Mouse (Mus musculus) olfactory bulb, adult 2 months (tissue): Measurements from ENCODE around the gene Tnnt2. TPM values are rescaled to one million over a fixed set of nuclear protein-coding genes. Genes with fewer than 3 reads are reported as not detected.
A peak's percentile ranks its signal among the peaks of the same experiment; 100 is the strongest.

ENCODE experiments used
- H3K27ac ChIP-seq: fragments of 200-500 bp; 2 replicates; pipeline ENCODE4 v1.5.1; 2012; ENCODE audit warnings: low read depth, low read length; ENCODE audit not compliant: insufficient read depth
- H3K4me1 ChIP-seq: fragments of 200-500 bp; 2 replicates; pipeline ENCODE4 v1.6.1; 2012; ENCODE audit warnings: low read length; ENCODE audit not compliant: control insufficient read depth, insufficient read depth
- H3K4me3 ChIP-seq: fragments of 200-500 bp; 2 replicates; pipeline ENCODE4 v1.5.1; 2012; ENCODE audit warnings: mild to moderate bottlenecking, low read depth, low read length, moderate library complexity; ENCODE audit not compliant: insufficient read depth
- CTCF ChIP-seq: fragments of 200-500 bp; IDR thresholded peaks from 2 replicates; pipeline ENCODE4 v1.5.1; 2012; ENCODE audit warnings: low read depth, mild to moderate bottlenecking, low read length, moderate library complexity; ENCODE audit not compliant: insufficient read depth
- POLR2A ChIP-seq: fragments of 200-500 bp; IDR thresholded peaks from 2 replicates; pipeline ENCODE4 v1.6.1; 2012; ENCODE audit warnings: mild to moderate bottlenecking, low read depth, low read length, moderate library complexity; ENCODE audit not compliant: insufficient read depth
- WGBS: fragments of 180-500 bp; shearing (Covaris S2); methylation state at CpG from one replicate; pipeline ENCODE4 v1.1.7; 2018; 5-methylcytosine and 5-hydroxymethylcytosine counted together
- polyA plus RNA-seq: library from polyadenylated mRNA; stranded (reverse); fragments of >200 nt; gene quantifications from 2 replicates; pipeline ENCODE4 v1.2.4, GENCODE M21; 2012; ENCODE audit warnings: low replicate concordance; ENCODE audit not compliant: missing spikeins, insufficient read depth, insufficient read length

The Tnnt2 gene
- polyA plus RNA-seq, 1 experiment: not detected

DNA sequence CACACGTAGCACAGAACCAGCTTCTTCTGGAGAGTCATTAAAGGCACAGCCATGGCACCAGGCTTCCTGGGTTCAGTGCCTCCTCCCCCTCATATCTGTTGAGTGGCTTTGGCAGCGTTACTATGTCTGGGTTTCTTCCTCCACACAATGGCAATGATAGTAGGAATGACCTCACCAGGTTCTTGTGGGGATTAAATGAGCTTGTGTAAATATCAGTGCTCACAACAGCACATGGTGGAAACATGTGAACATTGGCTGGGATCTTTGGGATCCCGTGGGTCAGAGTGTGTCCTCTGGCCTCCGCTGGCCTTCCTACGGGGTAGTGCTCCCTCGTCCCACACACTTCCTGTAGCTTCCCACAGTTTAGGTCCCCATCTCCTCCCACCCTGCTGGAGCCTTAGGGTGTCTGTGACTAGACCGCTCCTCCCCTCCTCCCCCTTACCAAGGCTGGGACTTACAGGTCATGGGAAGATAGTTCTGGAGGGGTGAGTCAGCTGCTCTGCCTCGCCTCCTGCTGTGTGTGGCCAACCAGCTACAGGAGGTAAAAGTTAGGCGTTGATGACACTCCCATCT is 25.9 kb downstream of the Tnnt2 start:
- no peak overlapping the region for H3K4me3 ChIP-seq
- H3K27ac ChIP-seq: no peak overlapping the region
- peaks cover 10% of the 10 kb centered on the region for H3K4me1 ChIP-seq
- WGBS: 60% methylated on average over 9 of the region's 9 CpGs
- no peak for TF ChIP-seq POLR2A
- no peak for TF ChIP-seq CTCF

DNA sequence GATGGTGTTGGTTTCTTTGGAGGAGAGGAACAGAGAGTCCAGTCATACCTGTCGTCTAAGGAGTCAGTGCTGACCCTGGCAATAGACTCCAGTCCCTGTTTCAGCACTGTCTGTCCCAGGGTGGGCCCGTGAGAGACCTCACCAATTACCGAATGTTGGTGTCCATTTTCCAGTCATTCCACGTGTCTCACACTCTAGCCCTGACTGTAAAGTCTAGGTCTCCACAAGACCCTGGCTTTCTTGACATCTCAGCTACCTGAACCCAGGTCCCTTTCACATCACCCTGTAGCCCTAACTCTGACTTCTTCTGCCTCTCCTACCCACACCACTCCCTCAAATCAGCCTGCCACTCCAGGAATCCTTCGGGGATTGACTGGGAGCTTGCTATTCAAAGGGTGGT is 26.4 kb downstream of the Tnnt2 start:
- no peak for TF ChIP-seq CTCF
- no peak for TF ChIP-seq POLR2A
- WGBS: 85% methylated on average over 5 of the region's 5 CpGs
- Histone ChIP-seq H3K27ac (no peak overlapping the region), H3K4me1 (peaks cover 10% of the 10 kb centered on the region), H3K4me3 (no peak overlapping the region)

DNA sequence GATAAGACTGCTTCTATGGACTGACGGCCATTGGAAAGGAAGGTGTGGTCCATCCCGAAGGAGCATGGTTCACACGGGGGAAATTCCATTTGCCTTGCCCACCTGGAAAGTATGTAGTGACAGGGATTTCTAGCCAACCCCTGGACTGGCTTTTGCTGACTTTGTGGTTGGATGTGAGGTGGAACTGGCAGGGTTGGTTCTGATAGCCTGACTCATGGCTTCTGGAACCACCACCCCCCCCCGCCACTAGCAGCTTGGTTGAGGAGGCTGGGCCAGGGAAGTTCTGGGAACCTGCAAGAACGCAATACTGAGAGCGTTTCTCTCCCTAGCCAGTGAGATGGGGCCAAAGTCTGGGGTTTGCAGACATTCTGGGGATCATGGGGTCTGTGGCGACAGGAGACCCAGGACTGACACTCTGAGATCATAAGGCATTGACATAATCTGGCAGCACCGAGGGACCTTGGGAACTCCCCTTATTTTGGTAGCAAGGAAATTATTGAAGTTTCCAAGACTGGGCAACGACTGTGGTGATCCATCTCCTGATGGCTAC is 27.7 kb downstream of the Tnnt2 start:
- 89% methylated on average over 9 of the region's 9 CpGs for WGBS
- no peak overlapping the region for H3K27ac ChIP-seq
- H3K4me3 ChIP-seq: no peak overlapping the region
- peaks cover 10% of the 10 kb centered on the region for H3K4me1 ChIP-seq
- TF ChIP-seq POLR2A: no peak
- no peak for TF ChIP-seq CTCF

DNA sequence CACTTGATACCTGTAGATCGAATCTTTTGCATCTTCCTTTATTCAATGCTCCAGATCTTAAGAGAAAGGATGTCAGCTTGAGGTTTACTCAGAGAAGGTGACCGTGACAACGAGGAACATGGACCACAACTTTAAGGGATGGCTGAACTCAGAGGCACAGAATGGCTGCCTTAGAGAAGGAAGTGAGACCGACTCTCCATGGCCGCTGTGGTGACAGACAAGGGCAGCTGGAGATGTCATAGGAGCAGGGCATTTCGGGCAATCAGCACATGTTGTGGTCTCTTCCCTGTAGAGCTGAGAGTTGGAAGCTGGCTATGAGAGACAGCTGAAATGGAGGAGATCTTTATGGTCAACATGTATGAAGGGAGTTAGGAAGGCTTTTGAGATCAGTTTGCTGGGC is 28.7 kb downstream of the Tnnt2 start:
- H3K4me1 ChIP-seq: peaks cover 10% of the 10 kb centered on the region

DNA sequence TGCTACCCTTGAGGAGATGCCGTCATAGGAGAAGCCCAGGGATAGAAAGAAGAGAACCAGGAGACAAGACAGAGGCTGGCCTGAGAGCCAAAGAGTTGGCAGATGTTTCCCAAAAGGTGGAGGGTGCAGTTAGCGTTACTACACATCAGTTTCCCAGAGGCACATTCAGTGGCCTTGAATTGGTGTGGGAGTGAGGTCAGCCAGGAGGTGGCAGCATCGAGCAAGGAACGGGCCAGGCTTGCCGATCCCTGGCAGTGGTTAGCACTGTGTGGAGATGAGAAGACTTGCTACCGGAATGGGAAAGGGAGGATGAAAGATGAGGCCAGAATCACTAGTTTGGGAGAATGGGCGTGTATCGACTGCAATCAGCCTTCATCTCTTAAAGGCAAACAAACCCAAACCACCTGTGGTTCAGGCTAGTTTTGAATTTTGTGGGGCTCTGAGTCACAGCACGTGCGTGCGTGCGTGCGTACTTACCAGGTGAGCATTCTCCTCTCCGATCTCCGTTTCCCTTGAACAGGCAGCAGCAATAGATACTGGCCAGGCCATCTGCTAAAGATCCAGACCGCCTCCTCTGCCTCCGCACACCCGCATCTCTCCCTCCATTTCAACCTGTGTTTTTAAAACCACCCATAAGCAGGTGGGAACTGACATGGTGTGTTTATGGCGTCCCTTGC is 29.5 kb downstream of the Tnnt2 start:
- no peak overlapping the region for H3K27ac ChIP-seq
- peak; percentile 83 for TF ChIP-seq CTCF
- no peak for TF ChIP-seq POLR2A
- no peak overlapping the region for H3K4me3 ChIP-seq
- peaks cover 10% of the 10 kb centered on the region for H3K4me1 ChIP-seq
- 57% methylated on average over 19 of the region's 19 CpGs for WGBS

More for the DNA sequence above, 28.7 kb downstream of the Tnnt2 start:
- TF ChIP-seq CTCF: no peak
- no peak for TF ChIP-seq POLR2A
- Histone ChIP-seq H3K27ac (no peak overlapping the region), H3K4me3 (no peak overlapping the region)
- WGBS: 89% methylated on average over 6 of the region's 6 CpGs

DNA sequence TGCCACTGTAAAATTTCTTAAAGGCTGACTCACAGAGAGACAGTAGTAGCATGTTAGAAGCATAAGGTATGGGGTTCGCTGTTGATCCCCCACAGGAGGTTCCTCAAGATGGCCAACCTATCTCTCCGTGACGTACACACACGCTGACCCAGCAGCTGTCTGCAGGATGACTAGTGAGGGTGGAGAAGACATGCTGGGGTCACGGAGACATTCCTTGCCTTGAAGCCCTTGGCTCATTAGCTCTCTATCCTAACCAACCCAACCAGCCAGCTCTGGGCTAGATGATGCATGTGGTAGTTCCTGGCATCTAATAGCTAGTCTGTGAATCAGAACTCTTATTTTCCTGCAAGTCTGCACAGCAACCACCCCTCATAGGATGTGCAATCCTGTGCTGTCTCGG is 32.4 kb downstream of the Tnnt2 start:
- H3K27ac ChIP-seq: no peak overlapping the region
- WGBS: 93% methylated on average over 6 of the region's 6 CpGs
- TF ChIP-seq CTCF (no peak), POLR2A (no peak)

DNA sequence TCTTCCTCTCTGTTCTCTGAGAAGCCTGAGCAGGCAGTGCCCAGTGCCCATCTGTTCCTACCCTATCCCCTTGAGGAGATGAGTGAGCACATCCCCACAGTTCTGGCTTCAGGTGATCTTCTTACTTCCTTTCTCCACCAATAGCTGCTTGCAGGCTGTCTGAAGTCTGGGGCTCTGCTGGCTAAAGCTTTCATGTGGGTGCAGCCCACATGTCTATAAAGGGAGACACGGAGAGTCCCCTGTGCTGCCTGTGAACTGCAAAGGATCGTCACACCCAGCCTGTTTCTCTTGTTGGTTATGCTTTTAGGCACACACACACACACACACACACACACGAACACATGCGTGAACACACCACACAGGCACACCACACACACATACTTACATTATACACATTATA is 36.8 kb downstream of the Tnnt2 start:
- Histone ChIP-seq H3K4me1 (no peaks in the 10 kb centered on the region), H3K4me3 (no peak overlapping the region), H3K27ac (no peak overlapping the region)
- no peak for TF ChIP-seq POLR2A
- TF ChIP-seq CTCF: no peak
- 89% methylated on average over 4 of the region's 4 CpGs for WGBS

More for the DNA sequence above, 32.4 kb downstream of the Tnnt2 start:
- Histone ChIP-seq H3K4me3 (no peak overlapping the region), H3K4me1 (no peaks in the 10 kb centered on the region)

DNA sequence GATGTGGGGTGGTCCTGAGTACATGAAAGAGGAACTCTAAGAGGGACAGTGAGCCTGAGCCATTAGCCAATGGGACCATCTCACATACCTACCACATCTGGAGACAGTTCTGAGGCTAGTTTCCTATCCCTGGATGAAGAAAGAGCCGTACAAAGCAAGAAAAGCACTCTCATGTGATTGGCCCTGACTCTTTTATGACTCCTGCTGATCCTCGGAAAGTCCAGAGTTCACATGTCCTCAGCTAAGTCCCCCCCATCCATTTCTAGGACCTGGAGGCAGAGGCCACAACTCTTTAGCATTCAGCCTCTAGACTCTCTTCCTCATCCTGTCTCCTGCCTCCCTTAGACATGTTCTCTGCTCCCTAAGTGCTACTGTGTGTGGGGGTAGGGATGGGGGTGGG is 41.1 kb downstream of the Tnnt2 start:
- TF ChIP-seq CTCF (no peak), POLR2A (no peak)
- WGBS: 84% methylated on average over 2 of the region's 2 CpGs
- Histone ChIP-seq H3K4me3 (no peak overlapping the region), H3K27ac (no peak overlapping the region), H3K4me1 (no peaks in the 10 kb centered on the region)

DNA sequence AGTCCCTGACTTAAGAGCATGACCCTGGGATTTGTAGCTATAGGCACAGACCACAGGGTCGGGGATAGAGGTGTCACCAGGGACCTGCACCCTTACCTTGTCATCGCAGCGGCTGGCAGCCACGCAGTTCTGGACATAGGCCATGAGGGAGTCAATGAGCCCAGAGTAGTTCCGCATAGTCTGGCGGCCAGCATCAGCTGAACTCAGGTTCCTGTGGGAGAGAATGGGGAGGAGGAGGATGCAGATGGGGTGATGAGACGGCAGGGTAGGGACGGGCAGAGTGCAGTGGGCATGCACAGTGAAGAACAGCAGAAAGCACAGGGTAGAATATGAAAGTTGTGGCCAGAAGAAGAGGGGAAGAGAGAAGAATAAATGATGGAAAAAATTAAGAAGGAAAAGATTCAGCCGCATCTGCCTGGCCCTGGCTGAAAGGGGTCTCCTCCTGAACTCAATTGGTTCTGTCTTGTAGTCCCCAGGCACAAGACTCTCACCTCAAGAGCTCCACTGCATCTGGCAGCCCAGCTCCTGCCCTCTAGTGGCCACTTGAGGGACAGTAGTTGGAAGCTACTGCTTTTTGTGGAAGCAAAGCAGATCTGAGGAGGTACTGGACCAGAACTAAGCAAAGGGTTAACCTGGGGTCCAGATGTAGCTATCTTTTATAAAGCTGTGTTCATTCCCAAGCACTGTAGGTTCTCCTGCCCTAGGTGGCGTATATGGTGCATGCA is 46.4 kb downstream of the Tnnt2 start:
- Histone ChIP-seq H3K4me3 (no peak overlapping the region), H3K27ac (no peak overlapping the region), H3K4me1 (no peaks in the 10 kb centered on the region)
- peak; percentile 35; the same call in 1 of the 2 replicates for TF ChIP-seq CTCF
- no peak for TF ChIP-seq POLR2A
- 80% methylated on average over 10 of the region's 10 CpGs for WGBS
